Mouse (Mus musculus) kidney, postnatal 0 days (tissue): ENCODE data around the gene Mrpl12. TPM values are rescaled to one million over a fixed set of nuclear protein-coding genes. Genes with fewer than 3 reads are reported as not detected.
A peak's percentile ranks its signal among the peaks of the same experiment; 100 is the strongest.

Source experiments
- ATAC-seq: fragments of 200-750 bp; cut with Nextera tagmentation; replicated peaks from 2 replicates; pipeline ENCODE4 v1.8.0; 2017; ENCODE audit warnings: low read depth, moderate number of reproducible peaks, moderate TSS enrichment, moderate library complexity; ENCODE audit not compliant: low FRiP score
- DNase-seq: peaks from one replicate; pipeline ENCODE4 v3.0.0-alpha.2; 2016; ENCODE audit warnings: low spot score
- H3K27ac ChIP-seq: fragments of 300-500 bp; sonication (generic); 2 replicates; pipeline ENCODE4 v1.5.1; 2014; ENCODE audit warnings: mild to moderate bottlenecking
- H3K27me3 ChIP-seq: fragments of 300-500 bp; sonication (generic); 2 replicates; pipeline ENCODE4 v1.6.1; 2014; ENCODE audit warnings: low read length, mixed read lengths; ENCODE audit not compliant: insufficient read depth
- H3K36me3 ChIP-seq: fragments of 300-500 bp; sonication (generic); 2 replicates; pipeline ENCODE4 v1.6.1; 2014; ENCODE audit warnings: low read length, mixed read lengths; ENCODE audit not compliant: insufficient read depth
- H3K4me1 ChIP-seq: fragments of 300-500 bp; sonication (generic); replicated peaks from 2 replicates; pipeline ENCODE4 v1.6.1; 2014; ENCODE audit warnings: antibody characterized with exemption, low read length, mixed read lengths; ENCODE audit not compliant: insufficient read depth
- H3K4me2 ChIP-seq: fragments of 300-500 bp; sonication (generic); 2 replicates; pipeline ENCODE4 v1.6.1; 2014; ENCODE audit warnings: mild to moderate bottlenecking, low read length, moderate library complexity, mixed read lengths
- H3K4me3 ChIP-seq: fragments of 300-500 bp; sonication (generic); replicated peaks from 2 replicates; pipeline ENCODE4 v1.5.1; 2014; ENCODE audit warnings: low read depth, low read length
- H3K9ac ChIP-seq: fragments of 300-500 bp; sonication (generic); 2 replicates; pipeline ENCODE4 v1.6.1; 2014; ENCODE audit warnings: low read depth, low read length
- H3K9me3 ChIP-seq: fragments of 300-500 bp; sonication (generic); replicated peaks from 2 replicates; pipeline ENCODE4 v1.6.1; 2016; ENCODE audit warnings: low read length, inconsistent platforms, mixed read lengths
- CTCF ChIP-seq: IDR thresholded peaks from 2 replicates; pipeline ENCODE4 v1.5.1; 2016; ENCODE audit warnings: antibody characterized with exemption, low read depth, mild to moderate bottlenecking, moderate library complexity
- WGBS: fragments of 180-500 bp; shearing (Covaris S2); extraction: QIAGEN DNeasy Blood & Tissue Kit; methylation state at CpG from one replicate; pipeline ENCODE4 v1.1.7; 2014; 5-methylcytosine and 5-hydroxymethylcytosine counted together
- polyA plus RNA-seq: library from polyadenylated mRNA; unstranded; fragments of >200 nt; fragmentation: Nextera tagmentation; extraction: Ambion mirVana; gene quantifications from 2 replicates; pipeline ENCODE4 v1.2.1, GENCODE M21; 2015

Gene Mrpl12
- polyA plus RNA-seq, 1 experiment from 2014 or later = 224 TPM

GRCm38 (mm10) chr11:120518027-120518426 is 33.6 kb downstream of the Mrpl12 start:
- no peak for TF ChIP-seq CTCF
- DNase-seq (peak; percentile 35), ATAC-seq (no peak)
- no peaks in the 10 kb centered on the region for H3K36me3 ChIP-seq
- WGBS = 53% methylated on average over 6 of the region's 6 CpGs
- H3K4me2 ChIP-seq = no peak overlapping the region
- H3K4me3 ChIP-seq = no peak overlapping the region
- no peak overlapping the region for H3K9ac ChIP-seq
- no peaks in the 10 kb centered on the region for H3K9me3 ChIP-seq
- no peak overlapping the region for H3K27ac ChIP-seq
- no peaks in the 10 kb centered on the region for H3K27me3 ChIP-seq
- H3K4me1 ChIP-seq = 0 out of 2 replicates have a peak, but pooled peaks cover 10% of the 10 kb centered on the region

- Histone ChIP-seq H3K4me3 (no peak overlapping the region), H3K4me2 (no peak overlapping the region), H3K27ac (no peak overlapping the region), H3K36me3 (no peaks in the 10 kb centered on the region), H3K9me3 (no peaks in the 10 kb centered on the region), H3K4me1 (0 out of 2 replicates have a peak, but pooled peaks cover 10% of the 10 kb centered on the region), H3K9ac (no peak overlapping the region), H3K27me3 (no peaks in the 10 kb centered on the region)
- DNase-seq (no peak), ATAC-seq (no peak)
- WGBS = 57% methylated on average over 6 of the region's 6 CpGs
- TF ChIP-seq CTCF = no peak
Observed at GRCm38 (mm10) chr11:120518558-120518957, 34.1 kb downstream of the Mrpl12 start.

- Histone ChIP-seq H3K36me3 (no peaks in the 10 kb centered on the region), H3K4me1 (0 out of 2 replicates have a peak, but pooled peaks cover 10% of the 10 kb centered on the region), H3K27ac (peak overlapping the region; percentile 54; the same call in 1 of the 2 replicates), H3K9ac (peak overlapping the region; percentile 31; the same call in 1 of the 2 replicates), H3K9me3 (no peaks in the 10 kb centered on the region), H3K4me2 (peak overlapping the region; percentile 32; the same call in 1 of the 2 replicates), H3K27me3 (no peaks in the 10 kb centered on the region), H3K4me3 (no peak overlapping the region)
- ATAC-seq (0 out of 2 replicates have a peak, but pooled peaks have one; percentile 31), DNase-seq (peak; percentile 78)
- WGBS = 25% methylated on average over 9 of the region's 9 CpGs
- TF ChIP-seq CTCF = no peak
Observed at GRCm38 (mm10) chr11:120519738-120520137, 35.3 kb downstream of the Mrpl12 start.

GRCm38 (mm10) chr11:120520498-120520897 is 36.1 kb downstream of the Mrpl12 start:
- no peak for TF ChIP-seq CTCF
- 81% methylated on average over 9 of the region's 9 CpGs for WGBS
- Histone ChIP-seq H3K27ac (no peak overlapping the region), H3K9me3 (no peaks in the 10 kb centered on the region), H3K4me2 (no peak overlapping the region), H3K36me3 (no peaks in the 10 kb centered on the region), H3K9ac (no peak overlapping the region), H3K4me3 (no peak overlapping the region), H3K27me3 (no peaks in the 10 kb centered on the region), H3K4me1 (0 out of 2 replicates have a peak, but pooled peaks cover 10% of the 10 kb centered on the region)
- no peak for DNase-seq
- ATAC-seq = no peak

- 80% methylated on average over 5 of the region's 5 CpGs for WGBS
- ATAC-seq (no peak), DNase-seq (no peak)
- H3K36me3 ChIP-seq = no peaks in the 10 kb centered on the region
- H3K4me1 ChIP-seq = 0 out of 2 replicates have a peak, but pooled peaks cover 10% of the 10 kb centered on the region
- H3K27ac ChIP-seq = no peak overlapping the region; the same call in 1 of the 2 replicates
- H3K4me3 ChIP-seq = no peak overlapping the region
- no peaks in the 10 kb centered on the region for H3K27me3 ChIP-seq
- H3K4me2 ChIP-seq = no peak overlapping the region
- H3K9me3 ChIP-seq = no peaks in the 10 kb centered on the region
- no peak overlapping the region for H3K9ac ChIP-seq
- TF ChIP-seq CTCF = no peak
Observed at GRCm38 (mm10) chr11:120520967-120521540, 36.6 kb downstream of the Mrpl12 start.

- Histone ChIP-seq H3K4me2 (no peak overlapping the region), H3K27ac (no peak overlapping the region), H3K9ac (no peak overlapping the region), H3K9me3 (no peaks in the 10 kb centered on the region), H3K4me3 (no peak overlapping the region), H3K4me1 (0 out of 2 replicates have a peak, but pooled peaks cover 10% of the 10 kb centered on the region), H3K27me3 (no peaks in the 10 kb centered on the region), H3K36me3 (no peaks in the 10 kb centered on the region)
- no peak for ATAC-seq
- DNase-seq = no peak
- no peak for TF ChIP-seq CTCF
- 88% methylated on average over 8 of the region's 8 CpGs for WGBS
Observed at GRCm38 (mm10) chr11:120522581-120522980, 38.2 kb downstream of the Mrpl12 start.
